Mouse (Mus musculus) midbrain, embryonic 12.5 days (tissue): ENCODE results near the gene Ada. TPM values are rescaled to one million over a fixed set of nuclear protein-coding genes. Genes with fewer than 3 reads are reported as not detected.

Source experiments
- ATAC-seq: fragments of 200-750 bp; cut with Nextera tagmentation; 2 replicates; pipeline ENCODE4 v1.8.0; 2017; ENCODE audit warnings: low read depth, moderate TSS enrichment, moderate library complexity; ENCODE audit not compliant: low FRiP score
- H3K27ac ChIP-seq: fragments of 300-500 bp; sonication (generic); replicated peaks from 2 replicates; pipeline ENCODE4 v1.5.1; 2016; ENCODE audit warnings: mild to moderate bottlenecking
- H3K27me3 ChIP-seq: fragments of 300-500 bp; sonication (generic); 2 replicates; pipeline ENCODE4 v1.6.1; 2016; ENCODE audit warnings: mild to moderate bottlenecking
- H3K36me3 ChIP-seq: fragments of 300-500 bp; sonication (generic); 2 replicates; pipeline ENCODE4 v1.6.1; 2016
- H3K4me1 ChIP-seq: fragments of 300-500 bp; sonication (generic); 2 replicates; pipeline ENCODE4 v1.6.1; 2016
- H3K4me2 ChIP-seq: fragments of 300-500 bp; sonication (generic); replicated peaks from 2 replicates; pipeline ENCODE4 v1.6.1; 2016; ENCODE audit warnings: mild to moderate bottlenecking, moderate library complexity
- H3K4me3 ChIP-seq: fragments of 300-500 bp; sonication (generic); 2 replicates; pipeline ENCODE4 v1.5.1; 2016; ENCODE audit warnings: mild to moderate bottlenecking
- H3K9ac ChIP-seq: fragments of 300-500 bp; sonication (generic); replicated peaks from 2 replicates; pipeline ENCODE4 v1.6.1; 2016; ENCODE audit warnings: mild to moderate bottlenecking, moderate library complexity
- H3K9me3 ChIP-seq: fragments of 300-500 bp; sonication (generic); 2 replicates; pipeline ENCODE4 v1.6.1; 2016; ENCODE audit warnings: mild to moderate bottlenecking
- WGBS: fragments of 180-500 bp; shearing (Covaris S2); methylation state at CpG from one replicate; pipeline ENCODE4 v1.1.7; 2016; 5-methylcytosine and 5-hydroxymethylcytosine counted together
- polyA plus RNA-seq: library from polyadenylated mRNA; unstranded; fragments of >200 nt; fragmentation: Nextera tagmentation; extraction: Ambion mirVana; gene quantifications from 2 replicates; pipeline ENCODE4 v1.2.1, GENCODE M21; 2016

The Ada gene
- polyA plus RNA-seq, 1 experiment from 2014 or later = 5.2 TPM

DNA sequence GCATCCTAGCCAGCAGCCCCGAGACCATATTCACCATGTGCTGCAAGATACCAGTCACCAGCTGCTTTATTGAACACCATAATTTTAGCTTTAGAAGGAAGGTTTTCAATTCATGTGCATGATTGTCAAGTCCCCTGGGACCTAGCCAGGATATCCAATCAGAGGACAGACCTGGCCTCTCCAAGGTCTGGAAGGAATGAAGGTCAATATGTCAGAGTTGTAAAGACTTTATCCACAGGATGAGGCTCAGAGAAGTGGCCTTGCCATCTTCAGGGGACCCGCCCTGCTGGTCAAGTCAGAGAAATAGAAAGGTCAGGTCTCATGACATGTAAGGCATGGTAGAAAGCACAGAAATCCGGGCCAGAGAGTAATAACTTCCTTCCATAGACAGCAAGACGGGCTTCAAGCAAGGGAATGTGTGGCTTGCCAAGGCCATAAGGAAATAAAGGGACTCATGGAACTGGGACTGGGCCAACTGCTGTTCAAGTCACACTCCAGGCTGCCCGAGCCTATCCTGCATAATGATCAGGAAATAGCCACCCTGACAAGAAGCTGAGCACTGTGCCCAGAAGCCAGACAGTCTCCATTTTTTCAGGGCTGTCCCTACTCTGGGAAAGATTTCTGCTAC is 23.2 kb downstream of the Ada start:
- Histone ChIP-seq H3K27ac (no peak overlapping the region), H3K36me3 (peaks cover 34% of the 10 kb centered on the region), H3K9me3 (no peaks in the 10 kb centered on the region), H3K27me3 (no peaks in the 10 kb centered on the region), H3K4me3 (no peak overlapping the region), H3K4me1 (no peaks in the 10 kb centered on the region), H3K9ac (no peak overlapping the region), H3K4me2 (no peak overlapping the region)
- WGBS = 86% methylated on average over 5 of the region's 5 CpGs
- ATAC-seq = no peak

DNA sequence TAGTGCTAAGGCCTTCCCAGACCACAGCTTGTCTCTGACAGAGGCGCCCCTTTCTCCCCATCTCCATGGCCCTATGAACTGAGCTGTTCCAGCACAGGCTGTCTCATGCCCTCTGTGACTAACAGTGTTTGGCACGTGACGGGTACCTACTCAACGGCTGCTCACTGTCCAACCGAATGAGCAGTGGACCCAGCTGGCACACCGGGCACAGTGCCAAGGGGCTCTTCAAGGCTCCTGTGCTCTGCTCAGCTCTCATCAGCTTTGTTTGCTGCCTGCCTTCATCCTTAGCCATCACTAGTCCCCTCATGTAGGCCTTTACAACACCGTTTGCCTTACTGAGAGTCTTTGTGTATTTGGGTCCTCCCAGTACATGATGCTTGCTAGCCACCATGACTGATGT is 27.5 kb downstream of the Ada start:
- WGBS = 83% methylated on average over 7 of the region's 7 CpGs

DNA sequence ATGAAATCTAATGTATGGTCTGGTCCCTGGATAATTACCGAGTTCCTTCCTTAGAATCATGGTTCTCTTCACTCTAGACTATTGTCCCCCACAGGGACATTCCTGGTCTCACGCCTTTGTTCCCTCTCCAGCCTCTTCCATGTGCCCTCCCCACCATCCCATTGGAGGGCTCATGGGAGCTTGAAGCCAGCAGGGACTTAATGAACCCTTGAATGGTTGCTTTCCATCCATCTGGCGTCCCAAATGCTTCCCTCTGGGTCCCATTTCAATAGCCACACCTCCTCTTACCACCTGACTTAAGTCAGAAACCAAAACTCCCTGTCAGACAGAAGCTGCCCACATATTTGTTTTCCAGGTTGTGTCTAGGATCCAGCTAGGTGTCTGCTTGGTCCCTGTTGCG is 30.4 kb downstream of the Ada start:
- H3K27me3 ChIP-seq = no peaks in the 10 kb centered on the region
- H3K36me3 ChIP-seq = peaks cover 10% of the 10 kb centered on the region
- peaks cover 17% of the 10 kb centered on the region for H3K4me1 ChIP-seq
- H3K9ac ChIP-seq = no peak overlapping the region
- 47% methylated on average over 4 of the region's 4 CpGs for WGBS
- no peak overlapping the region for H3K4me2 ChIP-seq
- no peak overlapping the region for H3K27ac ChIP-seq
- H3K9me3 ChIP-seq = no peaks in the 10 kb centered on the region
- ATAC-seq = peak; percentile 10; the same call in 1 of the 2 replicates
- H3K4me3 ChIP-seq = no peak overlapping the region

More for the DNA sequence above, 27.5 kb downstream of the Ada start:
- H3K27ac ChIP-seq = 0 out of 2 replicates have a peak overlapping the region, but pooled peaks have one; percentile 2
- no peak overlapping the region for H3K4me2 ChIP-seq
- no peak overlapping the region for H3K4me3 ChIP-seq
- no peak overlapping the region for H3K9ac ChIP-seq
- H3K4me1 ChIP-seq = 0 out of 2 replicates have a peak, but pooled peaks cover 5% of the 10 kb centered on the region
- no peaks in the 10 kb centered on the region for H3K9me3 ChIP-seq
- H3K27me3 ChIP-seq = no peaks in the 10 kb centered on the region
- peaks cover 19% of the 10 kb centered on the region for H3K36me3 ChIP-seq
- peak; percentile 46 for ATAC-seq

DNA sequence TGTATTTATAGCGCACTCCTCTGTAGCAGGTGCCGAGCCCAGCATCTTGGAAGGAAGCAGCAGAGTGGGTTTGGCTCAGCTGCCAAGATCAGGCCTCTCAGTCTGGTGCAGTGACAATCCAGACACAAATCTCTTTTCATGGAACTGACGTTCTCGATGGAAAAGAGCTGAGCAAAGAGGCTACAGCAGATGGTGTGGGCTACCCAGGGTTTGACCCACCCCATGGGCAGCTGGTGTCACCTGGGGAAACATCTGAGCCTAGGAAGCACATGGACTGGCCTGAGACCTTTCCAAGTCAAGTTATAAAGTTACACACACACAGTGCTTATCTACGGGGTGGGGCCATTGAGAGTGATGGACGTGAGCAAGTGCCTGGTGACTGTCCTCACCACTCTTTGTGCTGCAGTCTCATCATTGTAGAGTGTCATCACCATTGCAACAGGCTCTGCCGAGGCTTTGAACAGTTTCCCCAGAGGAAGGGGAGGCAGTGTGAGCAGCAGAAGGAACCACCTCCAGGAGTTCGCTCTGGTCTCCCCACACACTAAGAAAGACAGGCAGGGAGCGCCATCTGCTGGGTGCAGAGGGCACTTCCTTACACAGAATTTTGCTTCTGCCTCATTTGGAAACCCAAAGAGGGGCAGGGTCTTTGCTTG is 31.0 kb downstream of the Ada start:
- Histone ChIP-seq H3K27ac (no peak overlapping the region), H3K36me3 (peaks cover 10% of the 10 kb centered on the region), H3K9me3 (no peaks in the 10 kb centered on the region), H3K9ac (no peak overlapping the region), H3K27me3 (no peaks in the 10 kb centered on the region), H3K4me2 (no peak overlapping the region), H3K4me3 (no peak overlapping the region), H3K4me1 (peaks cover 17% of the 10 kb centered on the region)
- WGBS = 50% methylated on average over 9 of the region's 9 CpGs
- peak; percentile 76 for ATAC-seq

DNA sequence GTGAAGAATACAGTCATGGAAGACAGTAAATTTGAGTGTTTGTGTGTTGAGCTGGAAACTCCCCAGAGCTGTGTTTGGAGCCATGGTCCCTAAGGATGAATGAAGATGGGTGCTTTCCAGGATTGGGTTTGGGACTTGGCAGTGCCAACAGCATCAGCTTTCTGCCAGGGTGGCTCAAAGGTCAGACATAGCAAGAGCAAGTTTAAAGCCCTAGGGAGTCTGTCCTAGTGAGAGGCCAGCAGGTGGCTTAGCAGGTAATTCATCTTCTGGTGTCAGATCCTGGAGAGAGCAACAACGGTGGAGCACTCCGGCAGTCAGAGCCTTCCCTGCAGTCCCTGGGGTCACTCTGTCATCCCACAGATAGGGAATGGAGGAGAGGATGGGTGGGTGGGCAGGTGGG is 31.5 kb downstream of the Ada start:
- Histone ChIP-seq H3K4me3 (no peak overlapping the region), H3K4me1 (peaks cover 17% of the 10 kb centered on the region), H3K36me3 (peaks cover 10% of the 10 kb centered on the region), H3K9ac (no peak overlapping the region), H3K27ac (no peak overlapping the region), H3K4me2 (no peak overlapping the region), H3K27me3 (no peaks in the 10 kb centered on the region), H3K9me3 (no peaks in the 10 kb centered on the region)
- ATAC-seq = no peak
- WGBS = 67% methylated on average over 2 of the region's 2 CpGs

DNA sequence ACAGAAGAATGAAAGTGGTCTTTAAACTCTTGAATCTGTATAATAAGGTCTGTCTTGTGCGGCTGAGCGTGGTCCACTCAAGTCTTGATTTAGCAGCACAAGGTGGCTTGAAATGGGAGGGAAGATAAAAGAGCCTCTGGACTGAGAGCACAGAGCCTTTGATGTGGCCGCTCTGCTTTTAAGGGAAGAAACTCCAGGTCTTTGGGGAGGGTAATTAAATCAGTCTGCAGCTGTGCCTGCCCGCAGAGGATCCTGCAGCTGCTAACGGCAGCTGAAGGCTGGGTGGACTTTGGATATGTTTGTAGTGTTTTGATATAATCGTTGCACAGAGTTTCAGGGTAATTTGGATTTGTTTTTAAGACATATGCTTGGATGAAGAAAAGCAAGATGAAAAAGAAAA is 33.2 kb downstream of the Ada start:
- peaks cover 9% of the 10 kb centered on the region for H3K36me3 ChIP-seq
- no peaks in the 10 kb centered on the region for H3K27me3 ChIP-seq
- no peak overlapping the region for H3K4me3 ChIP-seq
- peaks cover 17% of the 10 kb centered on the region for H3K4me1 ChIP-seq
- peak overlapping the region; percentile 43 for H3K27ac ChIP-seq
- no peak overlapping the region for H3K9ac ChIP-seq
- H3K9me3 ChIP-seq = no peaks in the 10 kb centered on the region
- ATAC-seq = peak; percentile 17; the same call in 1 of the 2 replicates
- WGBS = 11% methylated on average over 6 of the region's 6 CpGs
- H3K4me2 ChIP-seq = no peak overlapping the region

DNA sequence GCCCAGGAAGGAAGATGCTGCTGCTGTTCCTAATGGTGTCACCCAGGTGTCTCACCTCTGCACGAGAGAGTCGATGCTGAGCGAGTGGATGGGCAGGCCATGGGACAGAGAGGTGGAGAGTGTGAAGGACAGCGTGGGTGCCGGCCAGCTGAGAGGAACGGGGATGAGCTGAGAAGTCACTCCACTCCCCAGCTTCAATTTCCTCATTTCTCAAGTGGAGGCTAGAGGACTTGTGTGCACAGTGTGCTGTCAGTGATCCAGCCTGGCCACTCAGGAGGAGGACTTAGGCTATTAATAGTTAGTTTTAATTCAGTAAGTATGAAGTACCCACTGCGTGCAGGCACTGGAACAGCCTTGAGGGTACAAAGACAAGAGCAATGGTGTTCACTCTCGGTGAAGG is 33.6 kb downstream of the Ada start:
- Histone ChIP-seq H3K36me3 (peaks cover 5% of the 10 kb centered on the region; the same call in 1 of the 2 replicates), H3K27me3 (no peaks in the 10 kb centered on the region), H3K9ac (no peak overlapping the region), H3K4me1 (peaks cover 17% of the 10 kb centered on the region), H3K4me2 (no peak overlapping the region), H3K4me3 (no peak overlapping the region), H3K9me3 (no peaks in the 10 kb centered on the region), H3K27ac (peak overlapping the region; percentile 43)
- no peak; the same call in 1 of the 2 replicates for ATAC-seq
- WGBS = 49% methylated on average over 8 of the region's 8 CpGs

DNA sequence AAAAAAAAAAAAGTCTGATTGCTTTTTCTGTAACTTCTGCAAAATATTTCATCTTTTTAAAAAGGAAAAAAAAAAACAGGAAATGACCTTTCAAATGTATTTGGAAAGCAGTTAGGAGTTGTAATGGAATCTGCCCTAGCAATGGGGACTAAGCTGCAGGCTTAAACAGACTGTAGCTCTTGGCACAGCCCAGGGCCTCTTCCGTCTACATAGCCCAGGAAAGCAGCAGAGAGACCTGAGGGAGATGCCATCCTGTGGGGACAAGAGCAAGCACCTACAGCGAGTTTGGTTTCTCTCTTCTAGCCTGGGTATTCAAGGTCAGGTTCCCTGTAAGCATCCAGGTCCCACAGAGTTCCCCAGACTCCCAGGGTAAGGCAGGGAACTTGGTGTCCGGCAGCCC is 36.7 kb downstream of the Ada start:
- ATAC-seq = no peak
- no peak overlapping the region for H3K9ac ChIP-seq
- H3K4me1 ChIP-seq = peaks cover 19% of the 10 kb centered on the region
- H3K4me3 ChIP-seq = no peak overlapping the region
- H3K27me3 ChIP-seq = no peaks in the 10 kb centered on the region
- no peak overlapping the region for H3K4me2 ChIP-seq
- H3K27ac ChIP-seq = no peak overlapping the region
- 88% methylated on average over 3 of the region's 3 CpGs for WGBS
- H3K36me3 ChIP-seq = no peaks in the 10 kb centered on the region
- no peaks in the 10 kb centered on the region for H3K9me3 ChIP-seq

DNA sequence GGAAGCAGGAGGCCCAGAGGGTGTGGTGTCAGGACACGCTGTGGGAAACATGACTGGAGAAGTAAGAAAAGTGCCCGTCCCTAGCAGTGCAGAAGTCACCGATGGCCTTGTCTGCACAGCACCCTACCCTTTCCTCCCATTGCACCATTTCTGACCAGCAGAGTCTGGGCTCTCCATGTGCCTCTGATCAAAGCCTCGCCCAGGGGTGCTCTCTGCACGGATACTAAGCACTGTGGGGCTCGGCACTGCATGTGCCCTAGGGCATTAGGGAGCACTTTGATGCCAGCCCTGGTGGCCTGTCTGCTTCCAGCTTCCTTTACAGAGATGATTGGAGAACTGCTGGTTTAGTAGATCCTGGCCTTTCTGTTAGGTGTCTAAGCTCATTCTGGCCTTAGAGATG is 37.2 kb downstream of the Ada start:
- H3K9ac ChIP-seq = no peak overlapping the region
- no peaks in the 10 kb centered on the region for H3K36me3 ChIP-seq
- H3K4me1 ChIP-seq = peaks cover 20% of the 10 kb centered on the region
- no peak for ATAC-seq
- no peak overlapping the region for H3K27ac ChIP-seq
- no peak overlapping the region for H3K4me2 ChIP-seq
- H3K9me3 ChIP-seq = no peaks in the 10 kb centered on the region
- H3K4me3 ChIP-seq = no peak overlapping the region
- no peaks in the 10 kb centered on the region for H3K27me3 ChIP-seq
- 88% methylated on average over 6 of the region's 6 CpGs for WGBS

DNA sequence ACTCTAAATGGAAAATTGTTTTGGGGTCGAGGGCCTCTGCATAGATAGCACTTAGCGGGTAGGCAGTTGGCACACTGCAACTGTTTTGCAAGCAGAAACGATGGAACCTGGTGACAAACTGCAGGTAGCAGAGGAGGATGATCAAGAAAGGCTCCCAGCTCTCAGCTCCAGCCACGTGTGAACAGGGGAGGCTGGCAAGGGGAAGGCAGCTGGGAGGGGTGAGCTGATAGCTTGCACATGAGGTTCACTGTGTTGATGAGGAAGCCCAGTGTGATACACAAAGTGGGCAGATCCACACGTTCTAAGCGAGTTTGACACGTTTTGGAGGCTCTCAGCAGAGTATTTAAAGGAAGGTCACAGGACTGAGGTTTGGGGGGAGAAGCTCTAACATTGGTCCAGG is 37.6 kb downstream of the Ada start:
- H3K9ac ChIP-seq = no peak overlapping the region
- 82% methylated on average over 7 of the region's 7 CpGs for WGBS
- no peaks in the 10 kb centered on the region for H3K9me3 ChIP-seq
- no peaks in the 10 kb centered on the region for H3K27me3 ChIP-seq
- H3K27ac ChIP-seq = no peak overlapping the region
- ATAC-seq = no peak
- no peak overlapping the region for H3K4me2 ChIP-seq
- H3K4me3 ChIP-seq = no peak overlapping the region
- peaks cover 20% of the 10 kb centered on the region for H3K4me1 ChIP-seq
- no peaks in the 10 kb centered on the region for H3K36me3 ChIP-seq

DNA sequence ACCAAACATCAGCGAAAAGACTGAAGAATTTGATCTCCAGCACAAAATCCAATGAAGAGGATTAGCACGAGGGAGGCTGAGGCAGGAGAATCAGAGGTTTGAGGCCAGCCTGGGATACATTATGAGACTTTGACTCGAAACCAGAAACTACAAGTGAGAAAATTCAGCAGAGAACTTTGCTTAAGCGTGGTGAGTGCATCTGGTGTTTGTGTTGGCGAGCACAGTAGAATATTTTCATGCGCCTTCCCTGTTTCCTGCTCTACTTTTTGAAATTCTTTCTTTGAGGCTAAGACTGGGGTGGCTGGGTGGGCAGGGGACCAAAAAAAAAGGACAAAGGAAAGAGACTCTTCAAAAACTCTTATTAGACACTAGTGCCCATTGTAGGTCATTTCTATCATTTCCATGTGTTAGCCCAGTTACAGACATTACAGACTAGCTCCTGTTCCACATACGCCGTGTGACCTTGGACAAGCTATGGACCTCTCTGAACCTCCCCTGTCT is 38.6 kb downstream of the Ada start:
- no peak overlapping the region for H3K27ac ChIP-seq
- H3K4me1 ChIP-seq = peaks cover 11% of the 10 kb centered on the region
- no peak overlapping the region for H3K9ac ChIP-seq
- no peak for ATAC-seq
- no peaks in the 10 kb centered on the region for H3K36me3 ChIP-seq
- no peak overlapping the region for H3K4me2 ChIP-seq
- no peak overlapping the region for H3K4me3 ChIP-seq
- WGBS = 90% methylated on average over 8 of the region's 8 CpGs
- no peaks in the 10 kb centered on the region for H3K27me3 ChIP-seq
- H3K9me3 ChIP-seq = no peaks in the 10 kb centered on the region

DNA sequence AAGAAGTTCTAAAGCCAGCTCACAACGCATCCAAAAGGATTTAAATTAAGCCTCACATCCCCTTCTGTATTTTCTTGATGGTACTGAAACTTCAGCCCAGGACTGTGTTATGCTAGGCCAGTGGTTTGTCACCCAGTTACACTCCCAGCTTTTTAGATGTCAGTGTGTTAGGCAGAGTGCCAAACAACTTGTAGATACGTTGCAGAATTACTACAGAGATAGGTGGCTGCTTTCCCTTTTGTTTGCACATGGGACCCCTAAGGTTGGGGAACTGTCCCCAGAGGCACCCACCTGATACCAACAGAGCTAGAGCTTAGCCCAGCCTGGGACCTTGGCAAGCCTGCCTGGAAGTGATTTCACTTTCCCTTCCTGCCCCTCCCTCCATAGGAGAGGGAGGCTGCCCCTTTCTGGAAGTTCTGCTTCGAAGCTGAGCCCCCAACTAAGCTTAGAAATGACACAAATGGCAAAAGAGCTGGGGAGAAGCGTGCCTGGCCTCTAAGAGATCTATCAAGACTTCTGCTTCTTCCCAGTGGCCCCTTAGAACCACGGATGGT is 39.4 kb downstream of the Ada start:
- Histone ChIP-seq H3K9me3 (no peaks in the 10 kb centered on the region), H3K9ac (no peak overlapping the region), H3K27me3 (no peaks in the 10 kb centered on the region), H3K4me3 (no peak overlapping the region), H3K4me1 (peaks cover 7% of the 10 kb centered on the region; the same call in 1 of the 2 replicates), H3K27ac (no peak overlapping the region), H3K36me3 (0 out of 2 replicates have a peak, but pooled peaks cover 3% of the 10 kb centered on the region), H3K4me2 (no peak overlapping the region)
- no peak for ATAC-seq
- WGBS = 77% methylated on average over 5 of the region's 5 CpGs
